Mouse (Mus musculus) cortical plate, adult 2 months (tissue): ENCODE results near the gene Dab2ip.

Experiments used
- CTCF ChIP-seq: fragments of 200-500 bp; IDR thresholded peaks from 2 replicates; pipeline ENCODE4 v1.5.1; 2011; ENCODE audit warnings: mild to moderate bottlenecking, control low read depth, low read length; ENCODE audit not compliant: insufficient read depth; ENCODE audit errors: extremely low read depth
- POLR2A ChIP-seq: fragments of 200-500 bp; IDR thresholded peaks from 2 replicates; pipeline ENCODE4 v1.6.1; 2011; ENCODE audit warnings: mild to moderate bottlenecking, low read length, control low read depth; ENCODE audit not compliant: insufficient read depth; ENCODE audit errors: extremely low read depth

GRCm38 (mm10) chr2:35688581-35688980 lies 130.5 kb downstream of the Dab2ip start:
- TF ChIP-seq CTCF = no peak
- TF ChIP-seq POLR2A = no peak
